Mouse (Mus musculus): ENCODE data around the gene Ptprd. TPM values are rescaled to one million over a fixed set of nuclear protein-coding genes. Genes with fewer than 3 reads are reported as not detected.
A peak's percentile ranks its signal among the peaks of the same experiment; 100 is the strongest.
"Not testable (repeated sequence)": the region's sequence is repeated elsewhere in the genome, so short reads cannot be mapped to it uniquely, and the experiment has no call there.

Gene Ptprd
- polyA plus RNA-seq, 1 experiment from 2014 or later, result 66.9 TPM

DNA sequence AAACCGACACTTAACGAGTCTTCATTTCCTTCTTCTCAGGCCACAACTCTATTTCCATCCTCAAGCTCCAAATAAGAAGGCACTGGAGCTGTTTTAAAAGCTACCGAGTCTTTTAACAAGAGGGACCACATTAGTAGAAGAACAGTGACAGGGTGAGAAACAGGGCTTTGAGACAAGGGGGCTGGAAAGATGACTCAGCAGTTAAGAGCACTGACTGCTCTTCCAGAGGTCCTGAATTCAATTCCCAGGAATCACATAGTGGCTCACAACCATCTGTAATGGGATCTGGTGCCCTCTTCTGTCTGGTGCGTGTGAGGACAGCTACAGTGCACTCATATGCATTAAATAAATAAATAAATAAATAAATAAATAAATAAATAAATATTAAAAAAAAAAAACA, 2174.6 kb downstream of the Ptprd start:
- not testable (repeated sequence) for H3K36me3 ChIP-seq; H3K4me3 ChIP-seq; H3K27me3 ChIP-seq (replicated peaks); H3K4me2 ChIP-seq (replicated peaks); H3K27ac ChIP-seq; H3K9me3 ChIP-seq; ATAC-seq (ENCODE audit: low FRiP score, low read depth); H3K9ac ChIP-seq; H3K4me1 ChIP-seq
- 81% methylated on average over 4 of the region's 4 CpGs for WGBS

DNA sequence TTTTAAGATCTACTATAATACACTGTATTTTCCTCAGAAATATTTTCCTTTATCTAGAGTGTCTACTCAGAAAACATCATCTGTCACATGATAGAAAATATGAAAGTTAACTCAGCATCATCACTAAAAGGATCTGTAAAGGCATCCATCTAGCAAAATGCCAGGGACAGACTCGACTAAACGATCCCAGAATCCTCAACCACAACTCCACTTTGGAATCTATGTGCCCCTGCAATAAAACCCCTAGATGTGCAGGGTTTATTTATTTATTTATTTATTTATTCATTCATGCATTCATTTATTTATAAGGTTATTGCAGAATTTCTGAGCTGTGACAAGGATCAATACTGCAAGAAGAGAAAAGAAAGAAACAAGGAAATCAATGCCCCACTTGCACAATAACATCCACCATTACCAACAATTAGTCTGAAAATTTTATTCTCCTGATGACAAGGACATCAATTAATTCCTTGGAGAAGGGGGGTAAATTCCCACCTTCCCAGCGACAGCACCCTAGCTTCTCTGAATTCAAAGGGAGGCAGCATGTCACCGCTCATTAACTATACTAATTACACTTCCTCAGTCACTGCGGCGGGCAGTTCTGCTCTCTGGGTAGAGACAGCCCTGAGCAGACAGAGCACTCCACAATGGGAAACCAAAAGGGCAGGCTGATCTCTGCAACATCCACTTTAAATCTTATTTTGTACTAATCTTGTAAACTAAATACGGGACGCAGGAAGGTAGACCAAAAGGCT, 2186.0 kb downstream of the Ptprd start:
- 47% methylated on average over 8 of the region's 8 CpGs for WGBS

DNA sequence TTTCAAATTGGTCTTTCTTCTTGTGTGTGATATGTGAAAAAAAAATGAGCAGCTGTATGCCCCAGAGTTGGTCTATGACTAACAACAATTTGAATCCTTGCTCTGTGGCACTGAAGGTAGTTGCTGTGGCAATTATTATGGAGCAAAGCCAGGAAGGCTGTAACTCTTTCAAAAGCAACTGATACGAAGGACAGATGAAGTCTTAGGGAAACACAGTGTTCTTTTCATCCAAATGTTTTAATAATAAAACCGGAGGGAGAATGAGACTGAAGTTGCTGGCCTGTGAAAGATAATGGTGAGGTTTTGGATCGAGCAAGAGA, 2187.3 kb downstream of the Ptprd start:
- 77% methylated on average over 3 of the region's 3 CpGs for WGBS
- H3K27me3 ChIP-seq (replicated peaks), result no peaks in the 10 kb centered on the region
- no peak overlapping the region for H3K9ac ChIP-seq
- no peak overlapping the region for H3K4me2 ChIP-seq (replicated peaks)
- peaks cover 5% of the 10 kb centered on the region for H3K4me1 ChIP-seq
- no peak overlapping the region for H3K27ac ChIP-seq
- H3K4me3 ChIP-seq, result no peak overlapping the region
- no peaks in the 10 kb centered on the region for H3K9me3 ChIP-seq
- ATAC-seq (ENCODE audit: low FRiP score, low read depth), result no peak
- no peaks in the 10 kb centered on the region for H3K36me3 ChIP-seq

More for the DNA sequence above, 2186.0 kb downstream of the Ptprd start:
- Histone ChIP-seq H3K9me3 (no peaks in the 10 kb centered on the region), H3K27ac (no peak overlapping the region), H3K27me3 (replicated peaks) (no peaks in the 10 kb centered on the region), H3K36me3 (no peaks in the 10 kb centered on the region), H3K4me2 (replicated peaks) (no peak overlapping the region), H3K4me1 (peaks cover 5% of the 10 kb centered on the region), H3K4me3 (no peak overlapping the region), H3K9ac (no peak overlapping the region)
- ATAC-seq (ENCODE audit: low FRiP score, low read depth), result peak; percentile 79

DNA sequence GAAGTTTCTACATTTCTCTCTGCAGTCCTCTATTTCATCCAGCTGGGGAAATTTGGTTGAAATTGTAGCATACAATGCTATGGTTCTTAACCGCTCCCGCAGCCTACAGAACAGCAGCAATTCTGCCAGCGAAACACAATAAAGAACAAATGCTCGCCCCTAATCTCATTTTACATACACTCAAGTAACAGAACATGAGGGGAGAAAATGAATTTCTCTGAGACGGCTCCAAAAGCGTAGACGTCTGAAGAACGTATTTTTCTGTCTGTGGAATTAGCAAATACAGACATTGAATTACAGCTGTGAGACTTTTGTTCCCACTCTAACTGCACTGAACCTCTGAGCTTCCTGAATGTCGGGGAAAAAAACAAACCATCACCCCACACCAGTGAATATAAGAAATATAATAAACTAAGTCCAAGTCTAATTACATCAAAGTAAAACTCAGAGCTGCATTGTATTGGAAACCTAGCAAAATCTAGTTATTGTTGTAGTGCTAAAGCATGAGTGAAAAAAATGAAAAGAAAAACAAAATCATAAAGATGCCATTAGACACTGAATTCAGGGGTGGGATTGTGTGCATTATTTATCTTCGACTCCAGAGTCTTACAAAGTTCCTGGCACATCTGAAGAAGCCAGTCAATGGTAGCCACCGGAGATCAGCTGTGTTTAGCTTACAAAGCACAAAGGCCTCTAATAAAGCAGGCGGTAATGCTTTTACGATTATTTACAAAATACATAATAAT, 2187.8 kb downstream of the Ptprd start:
- H3K27me3 ChIP-seq (replicated peaks), result no peaks in the 10 kb centered on the region
- H3K4me3 ChIP-seq, result no peak overlapping the region
- no peak overlapping the region for H3K27ac ChIP-seq
- H3K4me1 ChIP-seq, result peaks cover 5% of the 10 kb centered on the region
- no peak for ATAC-seq (ENCODE audit: low FRiP score, low read depth)
- H3K4me2 ChIP-seq (replicated peaks), result no peak overlapping the region
- H3K9me3 ChIP-seq, result no peaks in the 10 kb centered on the region
- H3K9ac ChIP-seq, result no peak overlapping the region
- 74% methylated on average over 13 of the region's 13 CpGs for WGBS
- H3K36me3 ChIP-seq, result no peaks in the 10 kb centered on the region

DNA sequence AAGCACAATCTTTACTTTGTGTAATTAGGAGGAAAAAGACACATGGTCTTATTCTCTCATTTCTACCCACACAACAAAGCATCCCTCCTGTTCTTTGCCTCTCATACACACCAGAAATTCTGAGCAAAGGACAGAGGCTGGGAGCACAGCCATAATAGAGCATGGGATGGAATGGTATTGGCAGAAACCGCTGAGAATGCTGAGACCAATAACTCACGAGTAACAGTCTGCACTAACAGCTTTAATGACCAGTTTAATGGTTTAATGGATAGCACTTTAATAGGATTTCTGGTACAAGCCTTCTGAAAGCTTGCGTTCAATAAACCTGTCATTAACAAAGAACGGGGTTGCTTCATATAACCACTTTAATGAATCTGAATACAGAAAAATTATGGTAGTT, 2190.1 kb downstream of the Ptprd start:
- Histone ChIP-seq H3K9ac (no peak overlapping the region), H3K27me3 (replicated peaks) (no peaks in the 10 kb centered on the region), H3K36me3 (no peaks in the 10 kb centered on the region), H3K4me3 (no peak overlapping the region), H3K4me2 (replicated peaks) (no peak overlapping the region), H3K4me1 (peaks cover 5% of the 10 kb centered on the region), H3K27ac (no peak overlapping the region), H3K9me3 (no peaks in the 10 kb centered on the region)
- 26% methylated on average over 4 of the region's 4 CpGs for WGBS
- ATAC-seq (ENCODE audit: low FRiP score, low read depth), result peak; percentile 79

DNA sequence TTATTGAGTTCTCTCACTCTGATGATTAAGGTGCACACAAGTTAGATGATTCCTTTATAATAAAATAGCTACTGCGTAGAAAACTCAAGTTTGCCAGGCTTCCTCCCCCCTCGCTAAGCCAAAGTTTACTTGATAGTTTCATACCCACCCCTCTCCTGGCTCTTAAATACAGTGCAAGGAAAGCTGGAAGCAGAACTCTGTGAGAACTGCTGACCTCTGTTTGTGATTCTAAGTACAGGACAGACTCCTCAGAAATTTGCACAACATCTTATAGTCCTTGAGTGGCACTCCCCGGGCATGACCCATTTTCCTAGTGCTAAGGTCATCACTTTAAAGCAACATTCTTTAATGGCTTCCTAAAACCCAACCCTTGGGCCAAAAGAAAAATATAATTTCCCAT, 2196.7 kb downstream of the Ptprd start:
- no peak for ATAC-seq (ENCODE audit: low FRiP score, low read depth)
- Histone ChIP-seq H3K27ac (no peak overlapping the region), H3K4me3 (no peak overlapping the region), H3K9ac (no peak overlapping the region), H3K4me2 (replicated peaks) (no peak overlapping the region), H3K36me3 (no peaks in the 10 kb centered on the region), H3K27me3 (replicated peaks) (no peaks in the 10 kb centered on the region), H3K4me1 (no peaks in the 10 kb centered on the region), H3K9me3 (no peaks in the 10 kb centered on the region)
- 82% methylated on average over 3 of the region's 3 CpGs for WGBS

DNA sequence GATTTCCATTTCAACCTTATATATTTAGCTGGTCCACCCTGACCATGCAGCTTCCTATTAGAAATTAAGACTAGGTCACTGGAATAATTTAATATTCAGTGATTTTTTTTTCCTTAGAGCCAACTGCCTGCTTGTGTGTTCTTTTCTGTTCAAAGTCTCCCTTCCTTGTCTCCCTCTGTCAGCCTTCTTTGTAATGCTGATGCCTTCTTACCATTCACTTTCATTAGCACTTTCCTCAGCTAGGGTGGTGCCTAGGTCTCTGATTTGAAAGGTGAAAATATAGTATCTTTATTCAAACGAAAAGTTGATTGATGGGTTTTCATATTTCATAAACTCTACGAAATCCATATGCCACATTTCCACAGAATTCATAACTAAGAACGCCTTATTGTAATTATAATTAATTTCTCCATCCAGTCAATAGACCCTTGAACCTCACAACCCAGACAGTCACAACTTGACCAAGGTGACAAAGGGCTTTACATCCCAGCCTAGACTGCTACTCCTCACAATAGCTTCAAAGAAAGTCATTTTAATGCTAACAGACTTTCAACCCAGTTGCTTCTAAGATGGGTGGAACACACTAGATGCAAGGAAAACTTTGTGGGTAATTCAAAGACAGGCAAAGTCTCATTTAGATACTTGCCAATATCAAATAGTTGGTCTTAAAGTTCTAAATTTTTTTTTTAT, 2197.5 kb downstream of the Ptprd start:
- Histone ChIP-seq H3K4me3 (no peak overlapping the region), H3K4me1 (no peaks in the 10 kb centered on the region), H3K27ac (no peak overlapping the region), H3K9ac (no peak overlapping the region), H3K27me3 (replicated peaks) (no peaks in the 10 kb centered on the region), H3K4me2 (replicated peaks) (no peak overlapping the region), H3K9me3 (no peaks in the 10 kb centered on the region), H3K36me3 (no peaks in the 10 kb centered on the region)
- 46% methylated on average over 3 of the region's 3 CpGs for WGBS
- ATAC-seq (ENCODE audit: low FRiP score, low read depth), result no peak

DNA sequence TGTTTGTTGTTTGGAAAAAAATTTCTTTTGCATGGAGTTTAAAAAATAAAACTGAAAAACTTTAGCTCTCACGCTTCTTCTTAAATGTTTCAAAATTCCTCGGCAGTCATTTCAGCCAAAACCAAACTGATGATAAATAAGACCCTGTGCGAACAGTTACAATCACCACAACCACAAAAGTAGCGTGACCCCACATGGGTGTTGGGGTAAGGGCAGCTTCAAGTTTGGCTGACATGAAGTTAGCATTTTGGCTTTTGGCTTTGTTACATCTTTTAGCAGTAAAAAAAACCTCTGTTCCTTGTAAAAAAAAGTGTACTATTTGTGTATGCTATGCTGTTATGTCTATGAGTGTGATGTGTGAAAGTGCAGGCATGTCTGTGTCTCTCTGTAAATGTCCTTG, 2203.2 kb downstream of the Ptprd start:
- no peaks in the 10 kb centered on the region for H3K4me1 ChIP-seq
- no peak overlapping the region for H3K4me3 ChIP-seq
- H3K36me3 ChIP-seq, result no peaks in the 10 kb centered on the region
- no peak overlapping the region for H3K27ac ChIP-seq
- H3K9ac ChIP-seq, result no peak overlapping the region
- H3K9me3 ChIP-seq, result no peaks in the 10 kb centered on the region
- 93% methylated on average over 4 of the region's 4 CpGs for WGBS
- no peak overlapping the region for H3K4me2 ChIP-seq (replicated peaks)
- no peak for ATAC-seq (ENCODE audit: low FRiP score, low read depth)
- H3K27me3 ChIP-seq (replicated peaks), result no peaks in the 10 kb centered on the region

DNA sequence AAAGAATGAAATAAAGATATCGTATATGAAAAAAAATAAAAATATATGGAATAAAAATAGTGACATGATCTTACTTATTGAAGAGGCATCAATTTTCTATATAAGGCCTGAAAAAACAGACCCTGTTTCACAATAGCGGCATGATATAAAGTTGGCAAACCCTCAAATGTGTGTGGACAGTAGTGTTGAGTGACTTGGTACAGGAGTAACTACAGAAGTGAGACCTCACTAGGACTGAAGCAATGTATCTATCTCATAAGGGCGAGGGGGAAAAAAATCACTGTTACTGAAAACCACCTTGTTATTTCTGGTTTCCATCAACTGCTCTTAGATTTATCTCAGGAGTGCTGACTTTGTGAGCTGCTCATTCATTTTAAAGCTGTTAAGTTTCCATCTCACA, 2204.5 kb downstream of the Ptprd start:
- WGBS, result 95% methylated on average over 3 of the region's 3 CpGs

DNA sequence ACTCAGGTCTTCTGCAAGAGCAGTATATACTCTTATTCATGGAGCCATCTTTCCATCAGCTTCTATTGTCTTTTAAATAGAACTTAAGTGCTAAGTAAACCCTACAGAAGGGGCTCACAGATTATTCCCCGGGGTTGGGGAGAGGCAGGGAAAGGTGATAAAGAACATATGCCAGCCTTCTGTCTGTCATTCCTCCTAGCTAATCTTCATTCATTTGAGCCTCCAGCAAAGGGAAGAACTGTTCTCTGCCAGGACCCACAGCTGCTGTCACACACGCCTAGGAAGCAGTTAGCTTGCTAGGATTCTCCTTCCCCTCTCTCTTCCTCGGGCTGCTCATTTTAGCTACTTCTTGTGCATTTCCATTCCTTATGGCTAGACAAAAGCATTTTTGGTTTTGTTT, 2205.0 kb downstream of the Ptprd start:
- no peak overlapping the region for H3K9ac ChIP-seq
- WGBS, result 34% methylated on average over 3 of the region's 3 CpGs
- no peaks in the 10 kb centered on the region for H3K27me3 ChIP-seq (replicated peaks)
- H3K36me3 ChIP-seq, result no peaks in the 10 kb centered on the region
- ATAC-seq (ENCODE audit: low FRiP score, low read depth), result 0 out of 2 replicates have a peak, but pooled peaks have one; percentile 25
- no peak overlapping the region for H3K4me2 ChIP-seq (replicated peaks)
- H3K9me3 ChIP-seq, result no peaks in the 10 kb centered on the region
- H3K4me3 ChIP-seq, result no peak overlapping the region
- H3K4me1 ChIP-seq, result no peaks in the 10 kb centered on the region
- H3K27ac ChIP-seq, result no peak overlapping the region

More for the DNA sequence above, 2204.5 kb downstream of the Ptprd start:
- no peak overlapping the region for H3K4me2 ChIP-seq (replicated peaks)
- H3K27me3 ChIP-seq (replicated peaks), result no peaks in the 10 kb centered on the region
- no peak overlapping the region for H3K4me3 ChIP-seq
- no peak for ATAC-seq (ENCODE audit: low FRiP score, low read depth)
- H3K9me3 ChIP-seq, result no peaks in the 10 kb centered on the region
- H3K4me1 ChIP-seq, result no peaks in the 10 kb centered on the region
- no peak overlapping the region for H3K9ac ChIP-seq
- H3K36me3 ChIP-seq, result no peaks in the 10 kb centered on the region
- H3K27ac ChIP-seq, result no peak overlapping the region

DNA sequence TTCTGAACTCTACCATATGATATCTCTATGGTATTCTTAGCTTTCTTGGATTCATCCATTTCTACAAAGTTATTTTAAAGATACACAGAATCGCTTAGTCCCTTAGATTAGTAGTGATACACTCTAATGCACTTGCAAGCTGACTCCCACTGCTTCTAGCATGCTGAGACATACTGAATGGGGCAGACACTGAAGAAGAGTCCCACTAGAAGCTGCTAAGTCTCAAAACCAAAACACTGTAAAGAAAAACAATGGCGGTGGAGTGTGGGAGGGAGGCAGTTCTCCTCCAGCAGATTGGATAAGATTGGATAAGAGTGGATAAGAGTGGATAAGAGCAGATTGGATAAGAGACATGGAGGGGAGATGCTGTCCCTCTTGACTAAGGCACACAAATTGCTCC, 2207.6 kb downstream of the Ptprd start:
- Histone ChIP-seq H3K9ac (no peak overlapping the region), H3K4me1 (no peaks in the 10 kb centered on the region), H3K4me3 (no peak overlapping the region), H3K27ac (no peak overlapping the region), H3K27me3 (replicated peaks) (no peaks in the 10 kb centered on the region), H3K36me3 (no peaks in the 10 kb centered on the region), H3K4me2 (replicated peaks) (no peak overlapping the region), H3K9me3 (no peaks in the 10 kb centered on the region)
- no peak for ATAC-seq (ENCODE audit: low FRiP score, low read depth)
- 88% methylated on average over 2 of the region's 2 CpGs for WGBS

DNA sequence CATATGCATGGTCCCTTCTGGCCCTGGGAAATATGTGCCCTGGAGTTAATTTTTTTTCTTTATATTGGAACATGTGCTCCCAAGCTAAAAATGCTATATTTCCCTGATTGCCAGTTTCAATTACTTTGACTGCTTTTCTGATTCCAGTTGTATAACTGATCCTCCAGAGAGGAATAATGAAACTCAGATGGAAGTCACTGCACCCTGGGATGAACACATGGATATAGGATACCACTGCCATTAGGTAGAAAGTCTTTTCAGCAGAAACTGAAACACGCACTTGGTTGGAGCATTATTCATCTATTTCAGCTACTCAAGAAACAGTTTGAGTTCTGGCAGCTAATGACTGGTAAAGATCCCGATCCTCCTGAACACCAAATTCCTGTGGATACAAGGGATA, 2211.5 kb downstream of the Ptprd start:
- no peaks in the 10 kb centered on the region for H3K36me3 ChIP-seq
- no peak for ATAC-seq (ENCODE audit: low FRiP score, low read depth)
- H3K4me3 ChIP-seq, result no peak overlapping the region
- no peaks in the 10 kb centered on the region for H3K27me3 ChIP-seq (replicated peaks)
- WGBS, result 80% methylated on average over 2 of the region's 2 CpGs
- no peak overlapping the region for H3K9ac ChIP-seq
- no peaks in the 10 kb centered on the region for H3K9me3 ChIP-seq
- H3K4me2 ChIP-seq (replicated peaks), result no peak overlapping the region
- H3K4me1 ChIP-seq, result no peaks in the 10 kb centered on the region
- H3K27ac ChIP-seq, result no peak overlapping the region

Measured in neural tube, embryonic 12.5 days (tissue).